Mouse (Mus musculus) adrenal gland, adult 8-10 months (tissue): ENCODE measurements around the gene Ankrd35. TPM values are rescaled to one million over a fixed set of nuclear protein-coding genes. Genes with fewer than 3 reads are reported as not detected.
"Not testable (repeated sequence)": the region's sequence is repeated elsewhere in the genome, so short reads cannot be mapped to it uniquely, and the experiment has no call there.

Source experiments
- DNase-seq: peaks from one replicate; pipeline ENCODE4 v3.0.0; 2022
- total RNA-seq, 4 experiments: library from RNA; stranded (reverse); gene quantifications; 2 replicates each; pipeline ENCODE4 v1.2.4; 2022

Ankrd35 gene
- total RNA-seq, 4 experiments from 2014 or later, result 3.1 to 9.9 (median 5.0) TPM

- no peak for DNase-seq
Measured at GRCm38 (mm10) chr3:96673514-96673913, 3.6 kb downstream of the Ankrd35 start.

- no peak for DNase-seq
Measured at GRCm38 (mm10) chr3:96674442-96674841, 4.5 kb downstream of the Ankrd35 start.

- no peak for DNase-seq
Measured at GRCm38 (mm10) chr3:96675171-96675570, 5.2 kb downstream of the Ankrd35 start.

GRCm38 (mm10) chr3:96675690-96676089 is 5.8 kb downstream of the Ankrd35 start:
- DNase-seq, result no peak

- DNase-seq, result no peak
Measured at GRCm38 (mm10) chr3:96678456-96678855, 8.5 kb downstream of the Ankrd35 start.

GRCm38 (mm10) chr3:96679159-96679674 is 9.3 kb downstream of the Ankrd35 start:
- peak; percentile 77 for DNase-seq

- DNase-seq, result no peak
Measured at GRCm38 (mm10) chr3:96680269-96680956, 10.5 kb downstream of the Ankrd35 start.

- no peak for DNase-seq
Measured at GRCm38 (mm10) chr3:96683496-96683895, 13.6 kb downstream of the Ankrd35 start.

GRCm38 (mm10) chr3:96684151-96684821 is 14.4 kb downstream of the Ankrd35 start:
- peak; percentile 75 for DNase-seq

- no peak for DNase-seq
Measured at GRCm38 (mm10) chr3:96684822-96685156, 14.9 kb downstream of the Ankrd35 start.

- not testable (repeated sequence) for DNase-seq
Measured at GRCm38 (mm10) chr3:96686057-96686456, 16.1 kb downstream of the Ankrd35 start.

GRCm38 (mm10) chr3:96688854-96689253 is 18.9 kb downstream of the Ankrd35 start:
- DNase-seq, result no peak

- no peak for DNase-seq
Measured at GRCm38 (mm10) chr3:96690298-96690697, 20.4 kb downstream of the Ankrd35 start.

GRCm38 (mm10) chr3:96692506-96692905 is 22.6 kb downstream of the Ankrd35 start:
- no peak for DNase-seq

- no peak for DNase-seq
Measured at GRCm38 (mm10) chr3:96693579-96693978, 23.6 kb downstream of the Ankrd35 start.

- peak; percentile 78 for DNase-seq
Measured at GRCm38 (mm10) chr3:96696198-96696765, 26.4 kb downstream of the Ankrd35 start, which contains the start of gene Pias3. Pias3 (plus strand) TSS chr3:96696384.

- peak; percentile 87 for DNase-seq
Measured at GRCm38 (mm10) chr3:96696766-96697732, 27.1 kb downstream of the Ankrd35 start.

- DNase-seq, result no peak
Measured at GRCm38 (mm10) chr3:96698993-96699690, 29.2 kb downstream of the Ankrd35 start.

- no peak for DNase-seq
Measured at GRCm38 (mm10) chr3:96700376-96700775, 30.4 kb downstream of the Ankrd35 start.

GRCm38 (mm10) chr3:96701003-96701402 is 31.1 kb downstream of the Ankrd35 start:
- DNase-seq, result no peak

GRCm38 (mm10) chr3:96704778-96705177 is 34.8 kb downstream of the Ankrd35 start:
- no peak for DNase-seq

- no peak for DNase-seq
Measured at GRCm38 (mm10) chr3:96706217-96706616, 36.3 kb downstream of the Ankrd35 start.
